Mouse (Mus musculus) MEL (cell line): Measurements from ENCODE around the gene Aktip.

Source experiments
- CTCF ChIP-seq, 3 experiments: IDR thresholded peaks in 2 of 3; conservative IDR thresholded peaks in 1 of 3; 2 replicates each; pipeline ENCODE4 v1.5.1; 2011 to 2012; ENCODE audit warnings: low read length in 3 of 3, low read depth in 2 of 3, mild to moderate bottlenecking in 2 of 3, improper control_type of control experiment in 1 of 3, inconsistent platforms in 1 of 3, mixed read lengths in 1 of 3, moderate library complexity in 1 of 3; ENCODE audit not compliant: control insufficient read depth in 1 of 3, insufficient read depth in 1 of 3, poor library complexity in 1 of 3, severe bottlenecking in 1 of 3
- EP300 ChIP-seq, 2 experiments: IDR thresholded peaks; 2 replicates each; pipeline ENCODE4 v1.6.1; 2011; ENCODE audit warnings: improper control_type of control experiment in 2 of 2, low read length in 2 of 2, low read depth in 1 of 2, mild to moderate bottlenecking in 1 of 2
- GATA1 ChIP-seq: IDR thresholded peaks from 2 replicates; pipeline ENCODE4 v1.6.1; 2011; ENCODE audit warnings: low read depth, low read length, improper control_type of control experiment

DNA sequence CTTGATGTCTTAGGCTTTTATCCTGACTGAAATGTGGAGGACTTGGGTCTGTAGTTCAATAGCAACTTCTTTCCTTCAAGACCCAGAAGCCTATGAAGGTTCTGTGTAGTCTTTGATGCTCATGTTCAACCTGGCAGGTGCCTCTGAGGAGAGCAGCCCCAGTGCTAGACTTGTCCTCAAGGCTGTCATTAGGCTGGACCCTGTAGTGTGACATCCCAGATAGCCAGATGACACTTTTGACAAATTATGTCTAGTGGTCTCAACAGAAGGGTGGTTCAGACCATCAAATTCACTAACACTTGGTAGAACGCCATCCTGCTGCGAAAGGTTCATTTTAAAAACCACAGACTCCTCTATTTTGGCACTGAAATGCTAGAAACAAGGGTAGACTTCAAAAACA lies 13.2 kb upstream of the Aktip start:
- TF ChIP-seq CTCF (IDR thresholded peaks at IDR 0.05 in 2 of 3, conservative IDR thresholded peaks at IDR 0.05 in 1 of 3; ENCODE audit: control insufficient read depth in 1 of 3, insufficient read depth in 1 of 3, low read depth in 2 of 3, low read length in 3 of 3, poor library complexity in 1 of 3, severe bottlenecking in 1 of 3) (no peak), EP300 (IDR thresholded peaks at IDR 0.05; ENCODE audit: low read depth in 1 of 2, low read length in 2 of 2) (no peak), GATA1 (no peak)
